In genomic region chr8:125897868-125898788, GRCm38 (mm10) we compare ENCODE assay signal across 8 mouse cellular contexts. TPM values are rescaled to one million over a fixed set of nuclear protein-coding genes. Genes with fewer than 3 reads are reported as not detected.
A peak's percentile ranks its signal among the peaks of the same experiment; 100 is the strongest.
DNase-seq lines count a peak whose midpoint lies in the region; ATAC-seq and TF ChIP-seq lines count a peak whose summit lies in the region.

Gene Pcnx2, minus strand, starts transcription at chr8:125898317.

- H3K9me3 ChIP-seq in kidney, embryonic 16.5 days (ENCODE audit: low read length), result no peaks in the 10 kb centered on the region

- H3K9ac ChIP-seq in kidney, embryonic 16.5 days (replicated peaks; ENCODE audit: low read length), result no peak within 1 kb of the TSS

- no peak for TF ChIP-seq POLR2A in kidney, adult 2 months (IDR thresholded peaks at IDR 0.05; ENCODE audit: low read depth, low read length)

- H3K27me3 ChIP-seq in kidney, embryonic 16.5 days (ENCODE audit: insufficient read depth, low read length), result peaks cover 22% of the 10 kb centered on the region
- H3K27me3 ChIP-seq in kidney, adult 2 months (replicated peaks; ENCODE audit: control insufficient read depth, insufficient read depth, low read length), result no peaks in the 10 kb centered on the region

- peak within 1 kb of the TSS; percentile 46 for H3K4me2 ChIP-seq in kidney, embryonic 16.5 days (replicated peaks; ENCODE audit: low read depth, low read length)

- H3K27ac ChIP-seq in kidney, embryonic 16.5 days (ENCODE audit: low read length), result no peak within 1 kb of the TSS
- H3K27ac ChIP-seq in kidney, adult 2 months (ENCODE audit: insufficient read depth, low read depth, low read length), result no peak within 1 kb of the TSS
- H3K27ac ChIP-seq in gastrocnemius, adult 2 months, result no peak within 1 kb of the TSS

- H3K4me1 ChIP-seq in kidney, embryonic 16.5 days (ENCODE audit: insufficient read depth, low read length), result peaks cover 11% of the 10 kb centered on the region
- no peaks in the 10 kb centered on the region for H3K4me1 ChIP-seq in kidney, adult 2 months (ENCODE audit: control insufficient read depth, insufficient read depth, low read length)

- no peak for TF ChIP-seq CTCF in kidney, adult 2 months (conservative IDR thresholded peaks at IDR 0.05; ENCODE audit: insufficient read depth, insufficient read length, low read depth, low read length)
- TF ChIP-seq CTCF in gastrocnemius, adult 2 months (IDR thresholded peaks at IDR 0.05), result no peak

- no peak for DNase-seq in kidney, adult 2 months
- DNase-seq in cerebellum, adult 9-10 months, result peak; percentile 91
- DNase-seq in left cerebral cortex, postnatal 25 days (ENCODE audit: low spot score in 2 of 2), result peak; percentile 89 to 92
- peak; percentile 16 for DNase-seq in retina, postnatal 7 days (ENCODE audit: low read depth, low spot score)
- no peak for DNase-seq in gastrocnemius, adult 2 months
- DNase-seq in testis, postnatal 10 days (ENCODE audit: low spot score), result no peak

- intact Hi-C loops in left cerebral cortex, postnatal 25 days (cut with DNase I), result no loop called here
- intact Hi-C loops in gastrocnemius, adult 2 months (cut with DNase I), result no loop called here

- H3K36me3 ChIP-seq in kidney, embryonic 16.5 days (ENCODE audit: insufficient read depth, low read length), result no peaks in the 10 kb centered on the region
- no peaks in the 10 kb centered on the region for H3K36me3 ChIP-seq in kidney, adult 2 months (ENCODE audit: control insufficient read depth, insufficient read depth, low read length)

- H3K4me3 ChIP-seq in kidney, embryonic 16.5 days (ENCODE audit: low read length), result peak within 1 kb of the TSS; percentile 29
- no peak within 1 kb of the TSS for H3K4me3 ChIP-seq in kidney, adult 2 months (ENCODE audit: insufficient read depth, low read depth, low read length)
- no peak within 1 kb of the TSS for H3K4me3 ChIP-seq in gastrocnemius, adult 2 months

- 5% methylated on average over 43 of the region's 44 CpGs for WGBS in kidney, embryonic 16.5 days
- 7% methylated on average over 44 of the region's 44 CpGs for WGBS in kidney, adult 2 months

- ATAC-seq in kidney, embryonic 16.5 days (ENCODE audit: low FRiP score, low TSS enrichment), result peak; percentile 54
- ATAC-seq in granulocyte monocyte progenitor cell, adult 5-6 weeks (replicated peaks; ENCODE audit: poor library complexity, severe bottlenecking), result peak; percentile 44

RNA-seq across cellular contexts. Expression of gene Pcnx2, which starts in this region (rescaled TPM):
- 0.27 and 0.49 TPM in 2 replicates for polyA plus RNA-seq in kidney, embryonic 16.5 days (2015; fragmentation: Nextera tagmentation; extraction: Ambion mirVana)
- polyA plus RNA-seq in kidney, adult 2 months (2012; rRNA removed), result 0.20 and 0.23 TPM in 2 replicates
- not detected in 2 replicates for total RNA-seq in granulocyte monocyte progenitor cell, adult 5-6 weeks (2014; fragmentation: Nextera tagmentation)
- total RNA-seq in granulocyte monocyte progenitor cell, adult 5-6 weeks (2017), result not detected in 2 replicates
- total RNA-seq in left cerebral cortex, postnatal 25 days (2021), result 10 to 100 TPM; 81.8 to 86.2 TPM
- total RNA-seq in gastrocnemius, adult 2 months (2021), result under 1 TPM; 0.20 to 0.39 TPM

Comparison
In these comparisons a context has a peak if more than half of its experiments do, and no peak if none do; other contexts are left out.
1. RNA of gene Pcnx2 (total RNA-seq): 81.8 to 86.2 TPM in left cerebral cortex, postnatal 25 days; 0.20 to 0.39 TPM in gastrocnemius, adult 2 months and not detected in granulocyte monocyte progenitor cell, adult 5-6 weeks; every median in the first group is over 10 times any median in the second.
2. Peak in ATAC-seq, H3K4me3 ChIP-seq and H3K4me2 ChIP-seq in kidney, embryonic 16.5 days; RNA of the gene not detected or under 1 TPM.
3. Peak in ATAC-seq in granulocyte monocyte progenitor cell, adult 5-6 weeks; RNA of the gene not detected or under 1 TPM.
4. DNase-seq: peak in cerebellum, adult 9-10 months (single experiment), left cerebral cortex, postnatal 25 days (2 of 2) and retina, postnatal 7 days (single experiment); none in kidney, adult 2 months (single experiment), gastrocnemius, adult 2 months (single experiment) and testis, postnatal 10 days (single experiment).